Mouse (Mus musculus) left cerebral cortex, adult 18-20 months (tissue): Measurements from ENCODE around the gene Stx1a. TPM values are rescaled to one million over a fixed set of nuclear protein-coding genes. Genes with fewer than 3 reads are reported as not detected.

ENCODE experiments used
- DNase-seq, 2 experiments: peaks; one replicate each; pipeline ENCODE4 v3.0.0; 2021 to 2022; ENCODE audit warnings: low spot score in 2 of 2, mixed read lengths in 1 of 2
- total RNA-seq, 2 experiments: library from RNA; stranded (reverse); gene quantifications; 2 replicates each; pipeline ENCODE4 v1.2.3; 2021

The Stx1a gene
- total RNA-seq, 2 experiments from 2014 or later: 309 to 311 TPM

- DNase-seq: no peak
These were observed 15.3 kb upstream of the Stx1a start for GRCm38 (mm10) chr5:135007802-135008571.

GRCm38 (mm10) chr5:135008671-135009589 lies 14.4 kb upstream of the Stx1a start, which contains the start of gene Abhd11:
Gene Abhd11 (plus strand): TSS chr5:135009152.
- DNase-seq: peak; percentile 93 to 96

- DNase-seq: peak; percentile 70 to 83
These were observed 13.5 kb upstream of the Stx1a start for GRCm38 (mm10) chr5:135009590-135010319.

- DNase-seq: no peak
These were observed 13.0 kb upstream of the Stx1a start for GRCm38 (mm10) chr5:135010320-135010709.

GRCm38 (mm10) chr5:135010841-135011743 lies 12.2 kb upstream of the Stx1a start:
- DNase-seq: no peak

DNA sequence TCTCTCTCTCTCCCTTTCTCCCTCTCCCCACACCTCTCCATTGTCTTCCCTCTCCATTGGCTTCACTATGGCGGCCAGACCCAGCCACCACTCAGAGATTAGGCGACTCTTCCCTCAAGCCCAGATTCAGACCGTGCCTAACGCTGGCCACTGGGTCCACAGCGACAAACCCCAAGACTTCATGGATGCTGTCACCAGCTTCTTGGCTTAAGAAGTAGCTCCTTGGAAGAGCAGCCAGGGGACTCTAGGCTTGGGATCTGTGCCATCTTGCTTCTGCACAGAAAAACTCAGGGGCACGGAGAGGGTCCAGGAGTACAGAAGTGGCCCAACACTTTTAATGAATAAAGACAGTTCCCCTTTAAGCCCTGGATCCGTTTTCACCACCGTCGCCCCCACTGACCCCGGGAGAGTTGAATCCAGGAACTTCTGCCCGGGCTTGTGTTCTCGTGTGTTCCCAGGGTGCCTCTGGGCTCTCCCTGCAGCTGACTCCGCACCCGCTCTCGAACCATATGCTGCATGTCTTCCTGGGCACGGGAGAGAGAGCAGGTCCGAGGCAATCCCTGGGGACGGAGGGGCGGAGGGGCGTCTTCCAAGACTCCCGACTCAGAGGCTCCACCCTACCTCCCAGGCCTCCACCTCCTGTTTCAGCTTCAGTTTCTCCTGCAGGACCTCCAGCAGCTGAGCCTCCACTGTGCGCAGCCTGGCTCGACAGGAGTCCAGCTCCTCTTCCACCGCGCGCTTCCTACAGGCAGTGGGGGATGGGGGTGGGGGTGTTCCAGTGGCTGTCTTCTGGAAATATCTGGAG lies 11.3 kb upstream of the Stx1a start:
- no peak for DNase-seq

- peak; percentile 79 to 86 for DNase-seq
These were observed 10.4 kb upstream of the Stx1a start for GRCm38 (mm10) chr5:135012671-135013441.

- peak; percentile 89 to 96 for DNase-seq
These were observed 7.8 kb upstream of the Stx1a start for GRCm38 (mm10) chr5:135015497-135015896.

- no peak for DNase-seq
These were observed 7.0 kb upstream of the Stx1a start for GRCm38 (mm10) chr5:135016224-135016759.

- no peak for DNase-seq
These were observed 1.5 kb upstream of the Stx1a start for GRCm38 (mm10) chr5:135021814-135022213.

GRCm38 (mm10) chr5:135024665-135025224 lies 1.5 kb downstream of the Stx1a start:
- no peak for DNase-seq

- DNase-seq: peak; percentile 58 to 72
These were observed 2.6 kb downstream of the Stx1a start for GRCm38 (mm10) chr5:135025899-135026298.

DNA sequence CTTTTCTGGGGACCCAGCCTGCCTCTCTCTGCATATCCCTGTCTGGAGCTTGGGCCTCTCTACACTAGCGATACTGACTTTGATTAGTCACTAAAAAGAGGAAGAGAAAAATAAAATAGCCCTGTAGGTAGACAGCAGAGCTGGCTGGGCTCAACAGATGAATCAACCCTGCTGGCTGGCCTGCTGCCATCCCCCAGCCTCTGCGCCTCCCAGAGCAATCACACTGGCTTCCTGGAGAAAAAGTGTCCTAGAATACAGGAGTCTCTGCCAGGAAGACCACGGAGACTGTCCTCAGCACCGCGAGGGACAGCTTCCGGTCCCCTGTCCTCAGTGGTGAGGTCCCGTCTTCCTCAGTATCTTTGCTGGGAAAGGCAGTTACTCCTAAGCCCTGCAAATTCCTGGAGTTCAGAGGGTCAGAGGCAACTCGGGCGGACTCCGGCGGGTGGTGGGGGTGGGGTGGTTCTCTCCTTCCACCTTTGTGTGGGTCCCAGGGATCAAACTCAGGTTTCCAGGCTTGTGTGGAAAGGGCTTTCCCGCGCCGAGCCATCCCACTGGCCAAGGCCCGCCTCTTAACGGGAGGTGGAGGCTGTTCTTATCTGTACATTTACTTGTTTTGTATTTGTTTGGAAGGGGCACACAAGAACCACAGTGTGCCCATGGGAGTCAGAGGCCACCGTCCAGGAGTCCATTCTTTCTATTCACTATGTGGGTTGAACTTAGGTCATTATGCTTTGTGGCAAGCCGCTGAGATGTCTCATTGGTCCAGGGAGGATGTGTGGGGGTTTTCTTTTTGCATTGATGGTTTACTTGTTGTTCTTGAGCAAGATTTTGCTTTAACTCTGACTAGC lies 5.9 kb downstream of the Stx1a start:
- DNase-seq: peak; percentile 80 to 87

DNA sequence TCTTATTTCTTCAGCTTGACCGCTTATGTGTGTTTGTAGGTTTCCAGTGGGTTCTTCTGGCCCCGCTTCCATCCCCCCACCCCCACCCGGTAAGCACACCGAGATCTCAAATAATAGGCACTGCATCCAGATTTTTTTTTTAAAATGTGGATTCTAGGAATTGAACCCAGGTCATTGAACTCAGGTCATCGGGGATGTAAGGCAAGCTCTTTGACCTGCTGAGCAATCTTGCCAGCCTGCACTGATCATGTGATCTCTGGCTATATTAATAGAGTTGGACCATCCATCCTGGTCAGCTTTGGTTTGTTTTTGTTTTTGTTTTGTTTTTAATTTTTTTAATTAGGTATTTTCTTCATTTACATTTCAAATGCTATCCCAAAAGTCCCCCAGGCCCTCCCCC lies 9.3 kb downstream of the Stx1a start:
- DNase-seq: no peak

GRCm38 (mm10) chr5:135034593-135034992 lies 11.3 kb downstream of the Stx1a start:
- DNase-seq: no peak

DNA sequence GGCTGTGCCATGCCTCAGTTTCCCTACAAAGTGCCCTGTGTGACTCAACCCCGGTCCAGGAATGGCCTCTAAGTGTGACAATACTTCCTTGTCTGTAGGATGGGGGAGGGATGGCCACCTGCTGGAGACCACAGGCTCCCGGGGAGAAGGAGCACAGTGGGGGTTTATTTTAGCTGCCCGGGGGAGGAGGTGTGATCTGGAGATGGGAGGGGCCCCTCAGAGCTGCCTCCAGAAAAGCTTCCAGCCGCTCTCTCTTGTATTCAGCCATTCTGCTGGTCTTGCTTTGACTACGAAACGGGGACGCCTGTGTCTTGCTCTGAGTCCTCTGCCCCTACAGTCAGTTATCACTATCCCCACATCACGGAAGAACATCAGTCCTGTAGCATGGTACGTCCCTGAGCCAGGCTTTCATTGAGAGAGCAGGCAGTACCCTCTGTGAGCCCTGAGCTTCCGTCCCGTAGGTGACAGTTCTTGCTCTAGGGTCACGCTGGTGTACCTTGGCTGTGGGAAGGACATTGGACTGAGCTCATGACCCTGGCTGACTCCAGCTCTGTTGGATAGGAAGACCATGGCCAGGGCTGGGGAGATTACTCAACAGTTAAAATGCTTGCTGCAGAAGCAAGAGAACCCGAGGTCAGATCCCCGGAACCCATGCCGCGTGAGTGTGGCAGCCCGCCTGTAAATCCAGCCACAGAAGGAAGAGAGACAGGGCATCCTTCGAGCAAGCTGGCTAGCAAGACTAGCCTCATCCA lies 12.5 kb downstream of the Stx1a start:
- peak; percentile 72 to 78 for DNase-seq
